Mouse (Mus musculus): ENCODE results near the gene Rnpepl1.

- TF ChIP-seq CTCF (IDR thresholded peaks at IDR 0.05; ENCODE audit: low read depth, low read length), result no peak
- TF ChIP-seq EP300 (IDR thresholded peaks at IDR 0.05; ENCODE audit: insufficient read depth, low read depth, low read length), result no peak
These were observed 7.0 kb upstream of the Rnpepl1 start for GRCm38 (mm10) chr1:92903627-92904026.
